Mouse (Mus musculus): ENCODE measurements around the gene Cib4. TPM values are rescaled to one million over a fixed set of nuclear protein-coding genes. Genes with fewer than 3 reads are reported as not detected.

Gene Cib4
- polyA plus RNA-seq, 1 experiment = not detected

GRCm38 (mm10) chr5:30554981-30555380, 9.3 kb upstream of the Cib4 start:
- TF ChIP-seq POLR2A (IDR thresholded peaks at IDR 0.05; ENCODE audit: insufficient read depth, low read depth, low read length) = no peak
- no peak for TF ChIP-seq CTCF (IDR thresholded peaks at IDR 0.05; ENCODE audit: insufficient read depth, low read depth, low read length)
- no peak overlapping the region for H3K27ac ChIP-seq (ENCODE audit: insufficient read depth, low read depth, low read length)
- H3K4me3 ChIP-seq (ENCODE audit: insufficient read depth, low read depth, low read length) = no peak overlapping the region
- H3K4me1 ChIP-seq (ENCODE audit: control insufficient read depth, insufficient read depth, low read length) = no peaks in the 10 kb centered on the region
- WGBS = 82% methylated on average over 8 of the region's 8 CpGs

- Histone ChIP-seq H3K27ac (ENCODE audit: insufficient read depth, low read depth, low read length) (no peak overlapping the region), H3K4me1 (ENCODE audit: control insufficient read depth, insufficient read depth, low read length) (no peaks in the 10 kb centered on the region), H3K4me3 (ENCODE audit: insufficient read depth, low read depth, low read length) (no peak overlapping the region)
- 86% methylated on average over 13 of the region's 13 CpGs for WGBS
- TF ChIP-seq POLR2A (IDR thresholded peaks at IDR 0.05; ENCODE audit: insufficient read depth, low read depth, low read length) (no peak), CTCF (IDR thresholded peaks at IDR 0.05; ENCODE audit: insufficient read depth, low read depth, low read length) (no peak)
These were observed 8.3 kb upstream of the Cib4 start for GRCm38 (mm10) chr5:30553936-30554335.

- H3K4me3 ChIP-seq (ENCODE audit: insufficient read depth, low read depth, low read length) = no peak overlapping the region
- no peak overlapping the region for H3K27ac ChIP-seq (ENCODE audit: insufficient read depth, low read depth, low read length)
- 76% methylated on average over 6 of the region's 6 CpGs for WGBS
- no peaks in the 10 kb centered on the region for H3K4me1 ChIP-seq (ENCODE audit: control insufficient read depth, insufficient read depth, low read length)
- no peak for TF ChIP-seq CTCF (IDR thresholded peaks at IDR 0.05; ENCODE audit: insufficient read depth, low read depth, low read length)
- no peak for TF ChIP-seq POLR2A (IDR thresholded peaks at IDR 0.05; ENCODE audit: insufficient read depth, low read depth, low read length)
These were observed 6.4 kb upstream of the Cib4 start for GRCm38 (mm10) chr5:30552006-30552405.

GRCm38 (mm10) chr5:30551022-30551638, 5.5 kb upstream of the Cib4 start:
- 78% methylated on average over 8 of the region's 8 CpGs for WGBS
- Histone ChIP-seq H3K4me3 (ENCODE audit: insufficient read depth, low read depth, low read length) (no peak overlapping the region), H3K4me1 (ENCODE audit: control insufficient read depth, insufficient read depth, low read length) (no peaks in the 10 kb centered on the region), H3K27ac (ENCODE audit: insufficient read depth, low read depth, low read length) (no peak overlapping the region)
- TF ChIP-seq CTCF (IDR thresholded peaks at IDR 0.05; ENCODE audit: insufficient read depth, low read depth, low read length) = no peak
- no peak for TF ChIP-seq POLR2A (IDR thresholded peaks at IDR 0.05; ENCODE audit: insufficient read depth, low read depth, low read length)

GRCm38 (mm10) chr5:30550334-30551021, 4.8 kb upstream of the Cib4 start:
- Histone ChIP-seq H3K4me1 (ENCODE audit: control insufficient read depth, insufficient read depth, low read length) (0 out of 2 replicates have a peak, but pooled peaks cover 4% of the 10 kb centered on the region), H3K4me3 (ENCODE audit: insufficient read depth, low read depth, low read length) (no peak overlapping the region), H3K27ac (ENCODE audit: insufficient read depth, low read depth, low read length) (no peak overlapping the region)
- WGBS = 58% methylated on average over 9 of the region's 9 CpGs
- TF ChIP-seq POLR2A (IDR thresholded peaks at IDR 0.05; ENCODE audit: insufficient read depth, low read depth, low read length) (no peak), CTCF (IDR thresholded peaks at IDR 0.05; ENCODE audit: insufficient read depth, low read depth, low read length) (no peak)

GRCm38 (mm10) chr5:30548681-30549080, 3.0 kb upstream of the Cib4 start:
- Histone ChIP-seq H3K4me3 (ENCODE audit: insufficient read depth, low read depth, low read length) (no peak overlapping the region), H3K4me1 (ENCODE audit: control insufficient read depth, insufficient read depth, low read length) (0 out of 2 replicates have a peak, but pooled peaks cover 4% of the 10 kb centered on the region), H3K27ac (ENCODE audit: insufficient read depth, low read depth, low read length) (no peak overlapping the region)
- WGBS = 69% methylated on average over 2 of the region's 2 CpGs
- TF ChIP-seq CTCF (IDR thresholded peaks at IDR 0.05; ENCODE audit: insufficient read depth, low read depth, low read length) = no peak
- TF ChIP-seq POLR2A (IDR thresholded peaks at IDR 0.05; ENCODE audit: insufficient read depth, low read depth, low read length) = no peak

- TF ChIP-seq CTCF (IDR thresholded peaks at IDR 0.05; ENCODE audit: insufficient read depth, low read depth, low read length) (no peak), POLR2A (IDR thresholded peaks at IDR 0.05; ENCODE audit: insufficient read depth, low read depth, low read length) (no peak)
- 77% methylated on average over 7 of the region's 7 CpGs for WGBS
- H3K4me3 ChIP-seq (ENCODE audit: insufficient read depth, low read depth, low read length) = no peak overlapping the region
- H3K27ac ChIP-seq (ENCODE audit: insufficient read depth, low read depth, low read length) = no peak overlapping the region
- H3K4me1 ChIP-seq (ENCODE audit: control insufficient read depth, insufficient read depth, low read length) = no peaks in the 10 kb centered on the region
These were observed 9.5 kb downstream of the Cib4 start for GRCm38 (mm10) chr5:30536051-30536570.

GRCm38 (mm10) chr5:30534637-30535036, 11.0 kb downstream of the Cib4 start:
- H3K4me3 ChIP-seq (ENCODE audit: insufficient read depth, low read depth, low read length) = no peak overlapping the region
- H3K27ac ChIP-seq (ENCODE audit: insufficient read depth, low read depth, low read length) = no peak overlapping the region
- no peaks in the 10 kb centered on the region for H3K4me1 ChIP-seq (ENCODE audit: control insufficient read depth, insufficient read depth, low read length)
- 90% methylated on average over 6 of the region's 6 CpGs for WGBS
- no peak for TF ChIP-seq POLR2A (IDR thresholded peaks at IDR 0.05; ENCODE audit: insufficient read depth, low read depth, low read length)
- TF ChIP-seq CTCF (IDR thresholded peaks at IDR 0.05; ENCODE audit: insufficient read depth, low read depth, low read length) = no peak

- peaks cover 15% of the 10 kb centered on the region; the same call in 1 of the 2 replicates for H3K4me1 ChIP-seq (ENCODE audit: control insufficient read depth, insufficient read depth, low read length)
- H3K27ac ChIP-seq (ENCODE audit: insufficient read depth, low read depth, low read length) = no peak overlapping the region
- no peak overlapping the region for H3K4me3 ChIP-seq (ENCODE audit: insufficient read depth, low read depth, low read length)
- TF ChIP-seq CTCF (IDR thresholded peaks at IDR 0.05; ENCODE audit: insufficient read depth, low read depth, low read length) (no peak), POLR2A (IDR thresholded peaks at IDR 0.05; ENCODE audit: insufficient read depth, low read depth, low read length) (no peak)
- WGBS = 51% methylated on average over 4 of the region's 4 CpGs
These were observed 16.7 kb downstream of the Cib4 start for GRCm38 (mm10) chr5:30528906-30529305.

Data from olfactory bulb, adult 2 months (tissue).